Mouse (Mus musculus): ENCODE data around the gene Sfxn2. TPM values are rescaled to one million over a fixed set of nuclear protein-coding genes. Genes with fewer than 3 reads are reported as not detected.
A peak's percentile ranks its signal among the peaks of the same experiment; 100 is the strongest.

The Sfxn2 gene
- polyA plus RNA-seq, 2 experiments = 22.0 to 26.7 TPM

DNA sequence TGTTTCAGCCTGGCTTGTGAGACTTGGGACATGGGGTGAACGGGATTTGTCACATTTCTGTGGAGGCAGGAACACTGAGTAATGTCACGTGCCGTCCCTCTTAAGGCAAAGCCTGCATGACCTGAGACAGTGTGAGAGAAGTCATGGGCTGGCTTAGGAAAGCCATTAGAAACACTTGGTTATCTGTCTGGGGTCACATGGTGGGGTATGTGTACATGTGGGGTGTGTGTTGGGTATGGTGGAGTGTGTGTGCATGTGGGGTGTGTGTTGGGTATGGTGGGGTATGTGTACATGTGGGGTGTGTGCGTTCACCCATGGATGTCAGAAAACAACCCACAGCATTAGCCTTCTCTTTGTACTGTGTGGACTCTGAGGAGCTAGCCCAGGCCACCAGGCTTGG lies 22.8 kb upstream of the Sfxn2 start:
- 94% methylated on average over 4 of the region's 4 CpGs for WGBS
- ATAC-seq (ENCODE audit: low FRiP score, low read depth) = no peak

DNA sequence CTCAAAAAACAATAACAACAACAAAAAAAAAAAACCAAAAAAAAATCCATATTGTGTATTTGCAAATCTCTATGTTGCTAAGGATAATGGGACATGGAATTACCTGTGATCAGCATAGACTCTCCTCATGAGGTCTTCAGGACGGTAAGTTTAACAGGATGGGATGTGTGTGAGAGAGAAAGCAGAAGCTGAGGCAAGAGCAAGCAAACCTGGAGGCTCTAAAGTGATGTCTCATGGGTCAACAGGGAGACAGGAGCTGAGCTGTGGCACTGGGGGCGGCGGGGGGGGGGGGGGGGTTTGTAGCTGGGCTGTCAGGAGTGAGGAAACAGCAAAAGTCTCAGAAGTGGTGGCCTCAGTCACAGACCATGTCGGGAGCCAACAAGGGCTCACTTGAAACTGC lies 20.7 kb upstream of the Sfxn2 start:
- ATAC-seq (ENCODE audit: low FRiP score, low read depth) (no peak), DNase-seq (ENCODE audit: low spot score) (no peak)
- Histone ChIP-seq H3K4me1 (ENCODE audit: control insufficient read depth, insufficient read depth, low read length) (no peaks in the 10 kb centered on the region), H3K4me2 (replicated peaks; ENCODE audit: low read depth, low read length, severe bottlenecking) (no peak overlapping the region), H3K27ac (replicated peaks; ENCODE audit: low read depth, low read length) (no peak overlapping the region), H3K9ac (ENCODE audit: low read depth, low read length, severe bottlenecking) (no peak overlapping the region), H3K27me3 (ENCODE audit: control insufficient read depth, insufficient read depth, low read length) (no peaks in the 10 kb centered on the region), H3K9me3 (ENCODE audit: control insufficient read depth, low read length) (no peaks in the 10 kb centered on the region), H3K4me3 (replicated peaks; ENCODE audit: low read length) (no peak overlapping the region), H3K36me3 (ENCODE audit: control insufficient read depth, insufficient read depth, low read length) (peaks cover 55% of the 10 kb centered on the region)
- no peak for TF ChIP-seq POLR2A (IDR thresholded peaks at IDR 0.05; ENCODE audit: borderline replicate concordance, extremely low read depth, insufficient read depth, insufficient read length)
- 91% methylated on average over 3 of the region's 4 CpGs for WGBS

More for the DNA sequence above, 22.8 kb upstream of the Sfxn2 start:
- no peak overlapping the region for H3K4me3 ChIP-seq (replicated peaks; ENCODE audit: low read length)
- no peaks in the 10 kb centered on the region for H3K27me3 ChIP-seq (ENCODE audit: control insufficient read depth, insufficient read depth, low read length)
- H3K36me3 ChIP-seq (ENCODE audit: control insufficient read depth, insufficient read depth, low read length) = peaks cover 54% of the 10 kb centered on the region
- no peak overlapping the region for H3K9ac ChIP-seq (ENCODE audit: low read depth, low read length, severe bottlenecking)
- no peak for TF ChIP-seq POLR2A (IDR thresholded peaks at IDR 0.05; ENCODE audit: borderline replicate concordance, extremely low read depth, insufficient read depth, insufficient read length)
- no peaks in the 10 kb centered on the region for H3K9me3 ChIP-seq (ENCODE audit: control insufficient read depth, low read length)
- H3K4me2 ChIP-seq (replicated peaks; ENCODE audit: low read depth, low read length, severe bottlenecking) = no peak overlapping the region
- H3K4me1 ChIP-seq (ENCODE audit: control insufficient read depth, insufficient read depth, low read length) = no peaks in the 10 kb centered on the region
- DNase-seq (ENCODE audit: low spot score) = no peak
- no peak overlapping the region for H3K27ac ChIP-seq (replicated peaks; ENCODE audit: low read depth, low read length)

DNA sequence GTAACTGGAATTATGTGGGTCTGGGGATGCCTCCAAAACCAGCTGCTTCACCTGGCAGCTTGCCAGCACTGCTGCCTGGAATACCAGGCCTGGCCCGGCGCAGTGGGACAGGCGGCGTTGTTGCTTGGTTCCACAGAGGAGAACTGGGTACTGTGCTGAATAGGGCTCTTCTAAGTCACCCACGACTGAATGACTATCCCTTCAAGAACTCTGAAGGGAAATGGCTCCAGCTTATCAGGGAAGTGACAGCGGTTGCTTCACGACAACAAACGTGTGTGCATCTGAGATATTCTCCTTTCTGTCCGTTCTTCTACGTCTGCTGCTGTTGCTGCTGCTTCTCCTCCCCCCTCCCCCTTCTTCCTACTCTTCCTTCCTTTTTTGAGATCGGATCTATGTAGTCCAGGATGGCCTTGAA lies 19.6 kb upstream of the Sfxn2 start:
- no peaks in the 10 kb centered on the region for H3K27me3 ChIP-seq (ENCODE audit: control insufficient read depth, insufficient read depth, low read length)
- peaks cover 55% of the 10 kb centered on the region for H3K36me3 ChIP-seq (ENCODE audit: control insufficient read depth, insufficient read depth, low read length)
- WGBS = 75% methylated on average over 11 of the region's 11 CpGs
- no peaks in the 10 kb centered on the region for H3K4me1 ChIP-seq (ENCODE audit: control insufficient read depth, insufficient read depth, low read length)
- DNase-seq (ENCODE audit: low spot score) (peak; percentile 42), ATAC-seq (ENCODE audit: low FRiP score, low read depth) (no peak)
- no peak overlapping the region for H3K4me2 ChIP-seq (replicated peaks; ENCODE audit: low read depth, low read length, severe bottlenecking)
- H3K4me3 ChIP-seq (replicated peaks; ENCODE audit: low read length) = no peak overlapping the region
- TF ChIP-seq POLR2A (IDR thresholded peaks at IDR 0.05; ENCODE audit: borderline replicate concordance, extremely low read depth, insufficient read depth, insufficient read length) = no peak
- H3K9ac ChIP-seq (ENCODE audit: low read depth, low read length, severe bottlenecking) = no peak overlapping the region
- no peak overlapping the region for H3K27ac ChIP-seq (replicated peaks; ENCODE audit: low read depth, low read length)
- H3K9me3 ChIP-seq (ENCODE audit: control insufficient read depth, low read length) = no peaks in the 10 kb centered on the region

DNA sequence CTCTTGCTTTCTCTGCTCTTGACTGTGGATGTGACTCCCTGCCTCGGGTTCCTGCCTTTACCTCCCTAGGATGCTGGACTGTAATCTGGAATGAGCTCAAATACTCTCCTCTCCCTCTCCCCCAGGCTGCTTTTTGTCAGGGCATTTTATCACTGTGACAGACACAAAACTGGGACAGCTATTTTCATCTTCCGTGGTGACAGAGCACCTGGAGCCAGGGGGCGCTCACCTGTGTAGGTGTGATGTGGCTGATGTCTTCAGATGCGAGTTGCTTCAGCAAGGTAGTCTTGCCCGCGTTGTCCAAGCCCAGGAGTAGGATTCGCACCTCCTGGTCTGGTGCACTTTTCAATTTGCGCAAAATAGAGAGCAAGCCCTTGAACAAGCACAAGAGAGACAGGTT lies 15.2 kb upstream of the Sfxn2 start:
- no peak for DNase-seq (ENCODE audit: low spot score)
- no peak for TF ChIP-seq POLR2A (IDR thresholded peaks at IDR 0.05; ENCODE audit: borderline replicate concordance, extremely low read depth, insufficient read depth, insufficient read length)
- no peaks in the 10 kb centered on the region for H3K27me3 ChIP-seq (ENCODE audit: control insufficient read depth, insufficient read depth, low read length)
- H3K4me1 ChIP-seq (ENCODE audit: control insufficient read depth, insufficient read depth, low read length) = no peaks in the 10 kb centered on the region
- H3K36me3 ChIP-seq (ENCODE audit: control insufficient read depth, insufficient read depth, low read length) = peaks cover 23% of the 10 kb centered on the region
- H3K4me2 ChIP-seq (replicated peaks; ENCODE audit: low read depth, low read length, severe bottlenecking) = no peak overlapping the region
- WGBS = 72% methylated on average over 8 of the region's 8 CpGs
- H3K4me3 ChIP-seq (replicated peaks; ENCODE audit: low read length) = no peak overlapping the region
- ATAC-seq (ENCODE audit: low FRiP score, low read depth) = no peak
- H3K9ac ChIP-seq (ENCODE audit: low read depth, low read length, severe bottlenecking) = no peak overlapping the region
- H3K9me3 ChIP-seq (ENCODE audit: control insufficient read depth, low read length) = no peaks in the 10 kb centered on the region
- H3K27ac ChIP-seq (replicated peaks; ENCODE audit: low read depth, low read length) = no peak overlapping the region

DNA sequence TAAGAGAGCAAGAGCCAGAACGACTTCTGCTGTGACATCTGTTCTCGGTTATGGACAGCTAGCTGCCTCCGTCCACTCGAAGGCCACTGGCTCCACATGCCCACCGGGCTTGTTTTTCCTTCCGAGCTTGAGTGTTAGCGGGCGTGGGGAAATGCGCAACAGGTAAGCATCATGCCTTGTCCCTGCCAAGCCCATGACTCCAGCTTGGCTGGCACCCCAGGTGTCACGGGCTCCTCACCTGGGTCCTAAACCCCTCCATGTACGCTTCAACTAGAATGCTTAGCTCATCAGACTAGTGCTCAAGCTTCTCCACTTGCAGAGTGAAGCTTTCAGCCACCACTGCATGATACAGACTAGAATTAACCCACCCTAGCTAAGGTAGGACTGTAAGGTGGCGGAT lies 14.5 kb upstream of the Sfxn2 start:
- Histone ChIP-seq H3K27ac (replicated peaks; ENCODE audit: low read depth, low read length) (no peak overlapping the region), H3K4me2 (replicated peaks; ENCODE audit: low read depth, low read length, severe bottlenecking) (no peak overlapping the region), H3K9me3 (ENCODE audit: control insufficient read depth, low read length) (no peaks in the 10 kb centered on the region), H3K27me3 (ENCODE audit: control insufficient read depth, insufficient read depth, low read length) (no peaks in the 10 kb centered on the region), H3K9ac (ENCODE audit: low read depth, low read length, severe bottlenecking) (no peak overlapping the region), H3K4me3 (replicated peaks; ENCODE audit: low read length) (no peak overlapping the region), H3K4me1 (ENCODE audit: control insufficient read depth, insufficient read depth, low read length) (no peaks in the 10 kb centered on the region), H3K36me3 (ENCODE audit: control insufficient read depth, insufficient read depth, low read length) (peaks cover 23% of the 10 kb centered on the region)
- ATAC-seq (ENCODE audit: low FRiP score, low read depth) = no peak
- DNase-seq (ENCODE audit: low spot score) = no peak
- TF ChIP-seq POLR2A (IDR thresholded peaks at IDR 0.05; ENCODE audit: borderline replicate concordance, extremely low read depth, insufficient read depth, insufficient read length) = no peak
- WGBS = 46% methylated on average over 12 of the region's 12 CpGs

DNA sequence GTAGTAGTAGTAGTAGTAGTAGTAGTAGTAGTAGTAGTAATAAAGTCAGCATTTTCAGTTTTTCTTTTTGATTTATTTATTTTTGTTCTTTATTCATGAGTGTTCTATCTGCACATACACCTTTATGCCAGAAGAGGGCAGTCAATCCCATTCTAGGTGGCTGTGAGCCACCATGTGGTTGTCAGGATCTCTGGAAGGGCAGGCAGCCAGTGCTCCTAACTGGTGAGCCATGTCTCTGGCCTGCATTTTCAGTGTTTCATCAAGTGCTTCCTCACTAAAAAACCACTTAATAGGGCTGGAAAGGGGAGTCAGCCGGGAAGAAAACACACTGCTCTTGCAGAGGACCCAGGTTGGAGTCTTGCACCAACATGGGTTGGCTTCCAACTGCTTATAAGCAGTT lies 11.0 kb upstream of the Sfxn2 start:
- Histone ChIP-seq H3K27ac (replicated peaks; ENCODE audit: low read depth, low read length) (no peak overlapping the region), H3K27me3 (ENCODE audit: control insufficient read depth, insufficient read depth, low read length) (no peaks in the 10 kb centered on the region), H3K9me3 (ENCODE audit: control insufficient read depth, low read length) (no peaks in the 10 kb centered on the region), H3K4me3 (replicated peaks; ENCODE audit: low read length) (no peak overlapping the region), H3K4me2 (replicated peaks; ENCODE audit: low read depth, low read length, severe bottlenecking) (no peak overlapping the region), H3K36me3 (ENCODE audit: control insufficient read depth, insufficient read depth, low read length) (peaks cover 12% of the 10 kb centered on the region), H3K9ac (ENCODE audit: low read depth, low read length, severe bottlenecking) (no peak overlapping the region), H3K4me1 (ENCODE audit: control insufficient read depth, insufficient read depth, low read length) (no peaks in the 10 kb centered on the region)
- WGBS = 27% methylated on average over 1 of the region's 1 CpGs
- no peak for TF ChIP-seq POLR2A (IDR thresholded peaks at IDR 0.05; ENCODE audit: borderline replicate concordance, extremely low read depth, insufficient read depth, insufficient read length)
- DNase-seq (ENCODE audit: low spot score) (peak; percentile 72), ATAC-seq (ENCODE audit: low FRiP score, low read depth) (no peak)
